Mouse (Mus musculus) bone marrow macrophage, adult 2 months (primary cell): Measurements from ENCODE around the gene Zfp101. TPM values are rescaled to one million over a fixed set of nuclear protein-coding genes. Genes with fewer than 3 reads are reported as not detected.
A peak's percentile ranks its signal among the peaks of the same experiment; 100 is the strongest.

Experiments used
- H3K27ac ChIP-seq: 2 replicates; pipeline ENCODE4 v1.5.1; 2012; ENCODE audit warnings: low read depth, low read length; ENCODE audit not compliant: insufficient read depth
- H3K4me1 ChIP-seq: 2 replicates; pipeline ENCODE4 v1.6.1; 2012; ENCODE audit warnings: low read length; ENCODE audit not compliant: control insufficient read depth, insufficient read depth
- H3K4me3 ChIP-seq: 2 replicates; pipeline ENCODE4 v1.5.1; 2012; ENCODE audit warnings: mild to moderate bottlenecking, low read length, moderate library complexity; ENCODE audit not compliant: insufficient read depth
- CTCF ChIP-seq: IDR thresholded peaks from 2 replicates; pipeline ENCODE4 v1.5.1; 2012; ENCODE audit warnings: low read depth, mild to moderate bottlenecking, low read length, moderate library complexity
- POLR2A ChIP-seq: IDR thresholded peaks from 2 replicates; pipeline ENCODE4 v1.6.1; 2012; ENCODE audit warnings: mild to moderate bottlenecking, low read depth, low read length, borderline replicate concordance
- polyA plus RNA-seq: library from polyadenylated mRNA; stranded (reverse); fragments of >200 nt; gene quantifications from 2 replicates; pipeline ENCODE4 v1.2.4, GENCODE M21; 2012; ENCODE audit not compliant: missing spikeins, insufficient read depth, insufficient read length

Zfp101 gene
- 9.1 and 10.4 TPM in 2 replicates for polyA plus RNA-seq

- peak within 1 kb of the TSS; percentile 72 for H3K27ac ChIP-seq
- no peak for TF ChIP-seq CTCF
- TF ChIP-seq POLR2A: no peak
- peak within 1 kb of the TSS; percentile 95 for H3K4me3 ChIP-seq
- H3K4me1 ChIP-seq: peaks cover 6% of the 10 kb centered on the region; the same call in 1 of the 2 replicates
These were observed at the start of gene Zfp101 for GRCm38 (mm10) chr17:33394182-33395034. Gene Zfp101, minus strand, starts transcription at chr17:33394641.

GRCm38 (mm10) chr17:33441159-33441558 is 46.7 kb upstream of the Zfp101 start:
- H3K4me3 ChIP-seq: no peak overlapping the region
- no peak for TF ChIP-seq CTCF
- TF ChIP-seq POLR2A: no peak
- H3K4me1 ChIP-seq: peaks cover 21% of the 10 kb centered on the region
- H3K27ac ChIP-seq: no peak overlapping the region

GRCm38 (mm10) chr17:33439922-33440321 is 45.5 kb upstream of the Zfp101 start:
- no peak overlapping the region for H3K4me3 ChIP-seq

GRCm38 (mm10) chr17:33439148-33439547 is 44.7 kb upstream of the Zfp101 start:
- peak; percentile 34; the same call in 1 of the 2 replicates for TF ChIP-seq CTCF
- TF ChIP-seq POLR2A: no peak
- Histone ChIP-seq H3K27ac (no peak overlapping the region), H3K4me1 (peaks cover 21% of the 10 kb centered on the region), H3K4me3 (no peak overlapping the region)

More at GRCm38 (mm10) chr17:33439922-33440321, 45.5 kb upstream of the Zfp101 start:
- Histone ChIP-seq H3K4me1 (peaks cover 21% of the 10 kb centered on the region), H3K27ac (no peak overlapping the region)
- TF ChIP-seq POLR2A (no peak), CTCF (no peak)

GRCm38 (mm10) chr17:33432019-33432946 is 37.8 kb upstream of the Zfp101 start, which contains the start of gene Actl9:
Gene Actl9, plus strand, starts transcription at chr17:33432896.
- Histone ChIP-seq H3K4me1 (no peaks in the 10 kb centered on the region), H3K27ac (no peak within 1 kb of the TSS), H3K4me3 (no peak within 1 kb of the TSS)
- no peak for TF ChIP-seq CTCF
- no peak for TF ChIP-seq POLR2A

- peaks cover 6% of the 10 kb centered on the region; the same call in 1 of the 2 replicates for H3K4me1 ChIP-seq
- no peak overlapping the region for H3K27ac ChIP-seq
- no peak overlapping the region for H3K4me3 ChIP-seq
- TF ChIP-seq POLR2A: no peak
- no peak for TF ChIP-seq CTCF
These were observed 2.2 kb downstream of the Zfp101 start for GRCm38 (mm10) chr17:33392271-33392670.

- Histone ChIP-seq H3K4me1 (no peaks in the 10 kb centered on the region; the same call in 1 of the 2 replicates), H3K27ac (no peak overlapping the region), H3K4me3 (no peak overlapping the region)
- TF ChIP-seq CTCF (no peak), POLR2A (no peak)
These were observed 8.7 kb downstream of the Zfp101 start for GRCm38 (mm10) chr17:33385705-33386104.

- H3K4me1 ChIP-seq: no peaks in the 10 kb centered on the region
- TF ChIP-seq CTCF: no peak
- no peak for TF ChIP-seq POLR2A
These were observed 21.6 kb downstream of the Zfp101 start for GRCm38 (mm10) chr17:33372795-33373194.

GRCm38 (mm10) chr17:33358411-33359384 is 35.7 kb downstream of the Zfp101 start, which contains the start of gene Zfp81:
Gene Zfp81, minus strand, starts transcription at chr17:33358878.
- H3K27ac ChIP-seq: peak within 1 kb of the TSS; percentile 21; the same call in 1 of the 2 replicates
- peak within 1 kb of the TSS; percentile 81 for H3K4me3 ChIP-seq
- H3K4me1 ChIP-seq: peaks cover 7% of the 10 kb centered on the region
- TF ChIP-seq CTCF: 0 out of 2 replicates have a peak, but pooled peaks have one; percentile 14
- no peak for TF ChIP-seq POLR2A

More at GRCm38 (mm10) chr17:33372795-33373194, 21.6 kb downstream of the Zfp101 start:
- Histone ChIP-seq H3K27ac (no peak overlapping the region), H3K4me3 (no peak overlapping the region)
